Mouse (Mus musculus) cortical plate, adult 2 months (tissue): ENCODE measurements around the gene Cxcl10.

ENCODE experiments used
- CTCF ChIP-seq: fragments of 200-500 bp; IDR thresholded peaks from 2 replicates; pipeline ENCODE4 v1.5.1; 2011; ENCODE audit warnings: mild to moderate bottlenecking, control low read depth, low read length; ENCODE audit not compliant: insufficient read depth; ENCODE audit errors: extremely low read depth
- POLR2A ChIP-seq: fragments of 200-500 bp; IDR thresholded peaks from 2 replicates; pipeline ENCODE4 v1.6.1; 2011; ENCODE audit warnings: mild to moderate bottlenecking, low read length, control low read depth; ENCODE audit not compliant: insufficient read depth; ENCODE audit errors: extremely low read depth

- no peak for TF ChIP-seq POLR2A
- TF ChIP-seq CTCF, result no peak
Measured at GRCm38 (mm10) chr5:92369151-92369994, 20.7 kb upstream of the Cxcl10 start.
